Mouse (Mus musculus): ENCODE results near the gene Tmem14a. TPM values are rescaled to one million over a fixed set of nuclear protein-coding genes. Genes with fewer than 3 reads are reported as not detected.

The Tmem14a gene
- total and polyA plus RNA-seq, 3 experiments: 1.3 to 1.7 TPM; not detected in 1

GRCm38 (mm10) chr1:21248560-21249390, 30.4 kb downstream of the Tmem14a start:
- DNase-seq (ENCODE audit: low read depth, low spot score): peak; percentile 56
- H3K9ac ChIP-seq (ENCODE audit: control insufficient read depth, low read depth, low read length, poor library complexity, severe bottlenecking): 0 out of 2 replicates have a peak overlapping the region, but pooled peaks have one; percentile 17

GRCm38 (mm10) chr1:21251661-21252060, 33.3 kb downstream of the Tmem14a start:
- H3K4me3 ChIP-seq (ENCODE audit: control insufficient read depth in 1 of 2, insufficient read depth in 1 of 2, low read depth in 2 of 2, low read length in 2 of 2): no peak overlapping the region
- no peak overlapping the region for H3K27ac ChIP-seq (ENCODE audit: control insufficient read depth, low read depth, low read length)
- no peaks in the 10 kb centered on the region for H3K79me2 ChIP-seq (ENCODE audit: control insufficient read depth, insufficient read depth, low read length, poor library complexity)
- no peaks in the 10 kb centered on the region for H3K9me3 ChIP-seq (replicated peaks; ENCODE audit: insufficient read depth, low read length)
- peaks cover 0 to 9% of the 10 kb centered on the region in 2 experiments; a peak in 2 of 4 replicates for H3K36me3 ChIP-seq (ENCODE audit: control insufficient read depth in 1 of 2, insufficient read depth in 2 of 2, low read length in 2 of 2)
- DNase-seq (ENCODE audit: low read depth, low spot score): no peak
- H3K4me1 ChIP-seq (ENCODE audit: control insufficient read depth in 1 of 2, insufficient read depth in 2 of 2, low read length in 2 of 2): peaks cover 14 to 15% of the 10 kb centered on the region in 2 experiments
- TF ChIP-seq ELF1 (IDR thresholded peaks at IDR 0.05; ENCODE audit: low read depth, low read length): no peak
- TF ChIP-seq BHLHE40 (IDR thresholded peaks at IDR 0.05; ENCODE audit: borderline replicate concordance, low read depth, low read length): no peak
- no peak for TF ChIP-seq TAL1 (IDR thresholded peaks at IDR 0.05; ENCODE audit: low read length)
- TF ChIP-seq ZMIZ1 (IDR thresholded peaks at IDR 0.05; ENCODE audit: low read depth, low read length): no peak
- TF ChIP-seq ZC3H11A (IDR thresholded peaks at IDR 0.05; ENCODE audit: low read depth, low read length): no peak
- TF ChIP-seq KAT2A (conservative IDR thresholded peaks at IDR 0.05; ENCODE audit: low read depth, low read length): no peak
- TF ChIP-seq CHD1 (IDR thresholded peaks at IDR 0.05; ENCODE audit: low read depth, low read length): no peak
- no peak for TF ChIP-seq MXI1 (IDR thresholded peaks at IDR 0.05; ENCODE audit: low read depth, low read length)
- TF ChIP-seq MEF2A (IDR thresholded peaks at IDR 0.05; ENCODE audit: extremely low read depth, insufficient replicate concordance, low read depth, low read length, poor library complexity, severe bottlenecking): no peak
- no peaks in the 10 kb centered on the region for H3K27me3 ChIP-seq (ENCODE audit: control insufficient read depth in 1 of 2, insufficient read depth in 2 of 2, low read length in 2 of 2)
- H3K9ac ChIP-seq (ENCODE audit: control insufficient read depth, low read depth, low read length, poor library complexity, severe bottlenecking): no peak overlapping the region

More at GRCm38 (mm10) chr1:21248560-21249390, 30.4 kb downstream of the Tmem14a start:
- Histone ChIP-seq H3K9me3 (replicated peaks; ENCODE audit: insufficient read depth, low read length) (no peaks in the 10 kb centered on the region), H3K79me2 (ENCODE audit: control insufficient read depth, insufficient read depth, low read length, poor library complexity) (no peaks in the 10 kb centered on the region), H3K36me3 (ENCODE audit: control insufficient read depth in 1 of 2, insufficient read depth in 2 of 2, low read length in 2 of 2) (peaks cover 0 to 9% of the 10 kb centered on the region in 2 experiments; a peak in 2 of 4 replicates), H3K4me1 (ENCODE audit: control insufficient read depth in 1 of 2, insufficient read depth in 2 of 2, low read length in 2 of 2) (peaks cover 14 to 15% of the 10 kb centered on the region in 2 experiments), H3K27me3 (ENCODE audit: control insufficient read depth in 1 of 2, insufficient read depth in 2 of 2, low read length in 2 of 2) (no peaks in the 10 kb centered on the region), H3K4me3 (ENCODE audit: control insufficient read depth in 1 of 2, insufficient read depth in 1 of 2, low read depth in 2 of 2, low read length in 2 of 2) (peak overlapping the region; percentile 13 to 82), H3K27ac (ENCODE audit: control insufficient read depth, low read depth, low read length) (peak overlapping the region; percentile 19; the same call in 1 of the 2 replicates)
- TF ChIP-seq GATA1 (IDR thresholded peaks at IDR 0.05; ENCODE audit: low read depth, low read length): peak; percentile 56
- no peak for TF ChIP-seq CHD1 (IDR thresholded peaks at IDR 0.05; ENCODE audit: low read depth, low read length)
- TF ChIP-seq TCF12 (IDR thresholded peaks at IDR 0.05; ENCODE audit: low read depth, low read length): no peak
- TF ChIP-seq CTCF (IDR thresholded peaks at IDR 0.05 in 2 of 3, conservative IDR thresholded peaks at IDR 0.05 in 1 of 3; ENCODE audit: control insufficient read depth in 1 of 3, insufficient read depth in 1 of 3, low read depth in 2 of 3, low read length in 3 of 3, poor library complexity in 1 of 3, severe bottlenecking in 1 of 3): no peak
- no peak for TF ChIP-seq TBP (IDR thresholded peaks at IDR 0.05; ENCODE audit: low read depth, low read length)
- TF ChIP-seq EP300 (IDR thresholded peaks at IDR 0.05; ENCODE audit: low read depth in 1 of 2, low read length in 2 of 2): peak; percentile 67 to 74
- no peak for TF ChIP-seq JUND (IDR thresholded peaks at IDR 0.05; ENCODE audit: low read depth, low read length)
- no peak for TF ChIP-seq POLR2AphosphoS5 (IDR thresholded peaks at IDR 0.05; ENCODE audit: borderline replicate concordance, low read depth, low read length)
- no peak for TF ChIP-seq ZNF384 (IDR thresholded peaks at IDR 0.05; ENCODE audit: low read depth, low read length)
- no peak for TF ChIP-seq UBTF (IDR thresholded peaks at IDR 0.05; ENCODE audit: borderline replicate concordance, insufficient read depth, low read depth, low read length)
- TF ChIP-seq GABPA (IDR thresholded peaks at IDR 0.05; ENCODE audit: low read depth, low read length): no peak
- no peak for TF ChIP-seq HCFC1 (IDR thresholded peaks at IDR 0.05; ENCODE audit: low read depth, low read length)
- TF ChIP-seq ZC3H11A (IDR thresholded peaks at IDR 0.05; ENCODE audit: low read depth, low read length): no peak
- TF ChIP-seq CHD2 (IDR thresholded peaks at IDR 0.05; ENCODE audit: low read length): no peak
- TF ChIP-seq NRF1 (IDR thresholded peaks at IDR 0.05; ENCODE audit: insufficient read depth, low read depth, low read length, poor library complexity, severe bottlenecking): no peak
- no peak for TF ChIP-seq RCOR1 (IDR thresholded peaks at IDR 0.05; ENCODE audit: low read depth, low read length)
- no peak for TF ChIP-seq MAX (IDR thresholded peaks at IDR 0.05; ENCODE audit: low read length)
- TF ChIP-seq ETS1 (IDR thresholded peaks at IDR 0.05; ENCODE audit: low read depth, low read length): peak; percentile 10; the same call in 1 of the 2 replicates
